Mouse (Mus musculus) layer of hippocampus, postnatal 36 days (tissue): Measurements from ENCODE around the gene Il20ra. TPM values are rescaled to one million over a fixed set of nuclear protein-coding genes. Genes with fewer than 3 reads are reported as not detected.
"Not testable (repeated sequence)": the region's sequence is repeated elsewhere in the genome, so short reads cannot be mapped to it uniquely, and the experiment has no call there.

Experiments used
- DNase-seq, 2 experiments: peaks; one replicate each; pipeline ENCODE4 v3.0.0; 2022
- total RNA-seq, 2 experiments: library from RNA; stranded (reverse); gene quantifications; 2 replicates each; pipeline ENCODE4 v1.2.3; 2021

Il20ra gene
- total RNA-seq: not detected

DNA sequence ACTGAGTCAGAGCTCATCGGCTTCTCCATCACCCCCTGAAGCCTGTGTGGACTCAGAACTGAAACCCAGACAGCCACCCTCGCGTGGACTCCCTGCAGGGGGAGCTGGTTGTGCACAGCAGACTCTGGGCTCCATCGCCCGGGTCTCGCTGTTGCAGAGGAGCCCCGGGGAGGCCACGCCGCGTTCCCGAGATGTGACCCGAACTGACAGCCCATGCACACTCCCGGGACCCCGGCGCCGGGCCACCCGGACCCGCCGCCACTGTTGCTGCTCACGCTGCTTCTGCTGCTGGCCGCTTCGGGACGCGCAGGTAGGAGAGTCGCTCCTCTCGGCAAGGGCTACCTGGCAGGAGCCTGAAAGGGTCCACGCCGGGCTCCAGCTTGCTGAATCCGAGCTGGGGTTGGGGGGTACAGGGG is at the start of gene Il20ra:
Il20ra (plus strand) TSS at position 150 of the 416 bp plus-strand sequence.
- peak; percentile 28 to 55 for DNase-seq

DNA sequence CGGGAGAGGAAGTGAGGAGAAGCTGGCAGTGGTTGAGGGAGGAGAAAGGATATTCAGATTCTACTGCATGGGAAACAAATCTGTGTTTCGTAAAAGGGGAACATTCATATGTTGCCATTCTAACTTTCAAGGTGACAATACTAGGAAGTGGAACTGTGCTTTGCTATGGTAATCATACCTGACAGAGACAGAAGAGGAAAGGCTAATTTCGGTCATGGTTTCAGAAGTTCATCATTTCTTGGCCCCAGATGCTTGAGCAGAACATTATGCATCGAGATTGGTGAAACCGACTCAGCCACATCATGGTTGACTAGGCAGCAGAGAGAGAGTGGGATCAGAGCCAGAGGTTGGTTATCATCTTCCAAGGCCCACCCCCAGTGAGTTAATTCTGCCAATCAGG is 43.4 kb upstream of the Il20ra start:
- no peak for DNase-seq

DNA sequence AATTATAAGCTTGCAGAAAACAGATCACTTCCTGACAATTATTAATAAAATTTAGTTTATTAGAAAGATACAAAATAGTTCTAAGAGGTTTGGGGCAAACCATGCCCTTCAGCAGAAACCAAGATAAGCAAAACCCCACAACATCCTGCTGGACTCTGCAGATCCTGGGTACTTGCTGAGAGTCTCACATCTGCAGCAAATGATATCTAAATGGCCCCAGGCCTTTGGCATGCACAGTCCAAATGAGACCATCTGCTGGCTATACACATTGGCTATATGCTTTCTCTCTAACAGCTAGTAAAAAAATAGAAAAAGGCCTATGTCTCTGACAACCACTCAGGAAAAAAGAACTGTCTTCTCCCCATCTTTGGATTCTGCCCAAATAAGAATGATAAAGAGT is 40.4 kb upstream of the Il20ra start:
- DNase-seq: no peak

DNA sequence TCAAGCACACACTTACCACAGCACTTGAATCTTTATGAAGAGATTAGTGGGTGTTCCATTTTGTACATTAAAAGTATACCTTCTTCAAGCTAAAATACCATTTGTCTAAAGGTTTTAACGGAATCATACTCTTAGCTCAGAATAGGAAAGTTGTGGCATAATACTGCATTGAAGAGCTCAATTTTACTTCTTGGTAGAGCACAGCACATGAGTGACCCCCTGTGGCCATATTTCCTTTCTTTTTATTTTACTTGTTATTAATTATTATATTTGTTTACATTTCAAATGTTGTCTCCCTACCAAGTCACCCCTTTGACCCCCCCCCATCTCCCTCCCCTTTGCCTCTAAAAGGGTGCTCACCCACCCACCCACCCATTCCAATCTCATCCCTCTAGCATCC is 39.2 kb upstream of the Il20ra start:
- no peak for DNase-seq

DNA sequence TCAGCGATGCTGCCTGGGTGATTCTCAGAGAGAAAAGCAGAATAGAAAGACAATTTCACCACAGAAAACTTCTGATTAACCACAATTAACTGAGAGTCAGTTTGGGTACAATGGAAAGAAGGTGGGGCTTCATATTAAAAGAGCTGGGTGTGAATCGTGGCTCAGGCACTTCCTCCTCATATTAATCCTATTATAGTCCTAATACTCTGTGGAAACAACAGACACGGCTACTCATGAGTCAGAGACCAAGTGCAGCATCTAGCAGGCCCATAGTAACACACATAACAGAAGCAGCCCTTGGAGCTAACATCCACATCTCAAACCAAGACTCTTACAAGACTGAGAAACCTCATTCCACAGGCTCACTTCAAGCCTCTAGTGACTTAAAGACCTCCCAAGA is 24.7 kb upstream of the Il20ra start:
- DNase-seq: no peak

DNA sequence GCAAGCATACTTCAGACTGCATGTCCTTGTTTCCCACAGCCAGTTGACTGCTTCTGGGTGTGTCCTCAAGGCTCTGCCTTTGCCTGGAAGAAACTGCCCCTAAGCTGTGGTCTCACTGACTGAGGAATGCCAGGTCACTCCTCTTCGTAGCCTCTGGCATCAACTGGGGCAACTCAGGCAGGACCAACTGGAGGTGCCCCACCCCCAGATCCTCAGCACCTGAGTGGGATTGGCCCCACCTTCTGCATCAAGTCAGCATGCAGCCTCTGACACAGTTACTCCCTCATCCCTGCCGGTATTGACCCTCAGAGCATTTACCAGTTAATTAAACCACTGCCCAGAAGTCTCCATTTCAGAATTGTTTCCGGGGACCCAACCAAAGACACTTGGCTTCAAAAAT is 21.1 kb upstream of the Il20ra start:
- no peak for DNase-seq

DNA sequence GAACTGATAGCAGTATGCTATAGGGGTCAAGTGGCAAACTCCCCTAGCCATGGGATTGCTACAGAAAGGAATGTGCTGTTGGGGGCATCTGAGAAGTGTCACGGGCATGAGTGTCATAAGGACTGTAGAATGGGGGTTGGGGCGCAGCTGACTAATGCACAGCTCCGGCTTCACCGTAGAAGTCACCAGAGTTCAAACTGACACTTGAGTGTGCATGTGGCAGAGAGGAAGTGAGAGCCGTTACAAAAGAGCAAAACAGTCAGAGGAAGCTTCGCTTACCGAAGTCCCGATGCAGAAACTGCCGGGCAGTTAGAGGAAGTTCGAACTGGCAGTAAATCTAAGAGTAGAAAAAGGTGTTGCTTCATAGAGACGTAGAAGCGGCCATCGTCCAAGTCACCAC is 20.6 kb upstream of the Il20ra start:
- DNase-seq: no peak

DNA sequence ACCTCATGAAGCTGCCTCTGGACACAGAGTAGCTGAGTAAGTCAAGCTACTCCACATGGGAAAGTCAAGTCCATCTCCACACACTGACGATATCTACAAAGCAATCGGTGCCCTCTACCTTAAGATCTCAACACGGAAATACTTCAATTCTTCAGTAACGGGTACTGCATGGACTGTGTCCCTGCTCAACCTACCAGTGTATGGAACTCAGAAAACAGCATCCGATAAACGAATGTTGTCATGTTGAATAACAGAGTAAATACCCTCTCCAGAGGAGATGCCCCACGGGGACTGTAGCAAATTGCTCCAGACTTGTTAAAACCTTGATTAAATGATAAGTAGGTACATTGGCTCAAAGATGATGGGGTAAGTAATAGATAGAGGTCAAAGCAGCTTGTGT is 20.0 kb upstream of the Il20ra start:
- no peak for DNase-seq

DNA sequence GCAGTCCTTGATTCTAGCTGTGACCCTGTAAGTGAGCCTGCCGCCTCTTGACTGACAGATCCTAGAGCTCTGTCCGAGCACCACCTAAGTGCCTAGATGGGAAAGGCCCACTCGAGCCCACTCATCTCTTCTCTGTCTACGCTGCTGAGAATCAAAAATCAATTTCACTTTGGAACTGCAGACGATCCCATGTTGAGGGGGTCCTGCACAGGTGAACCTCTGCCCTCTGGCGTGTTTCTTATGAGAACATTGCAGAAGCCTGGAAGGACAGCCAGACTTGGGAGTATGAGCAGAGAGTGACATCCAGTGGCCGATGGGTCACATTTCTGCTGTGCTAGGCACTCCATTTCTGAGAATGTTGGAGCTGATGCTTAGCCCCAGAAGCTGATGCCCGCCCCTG is 19.4 kb upstream of the Il20ra start:
- DNase-seq: peak; percentile 12 to 18

DNA sequence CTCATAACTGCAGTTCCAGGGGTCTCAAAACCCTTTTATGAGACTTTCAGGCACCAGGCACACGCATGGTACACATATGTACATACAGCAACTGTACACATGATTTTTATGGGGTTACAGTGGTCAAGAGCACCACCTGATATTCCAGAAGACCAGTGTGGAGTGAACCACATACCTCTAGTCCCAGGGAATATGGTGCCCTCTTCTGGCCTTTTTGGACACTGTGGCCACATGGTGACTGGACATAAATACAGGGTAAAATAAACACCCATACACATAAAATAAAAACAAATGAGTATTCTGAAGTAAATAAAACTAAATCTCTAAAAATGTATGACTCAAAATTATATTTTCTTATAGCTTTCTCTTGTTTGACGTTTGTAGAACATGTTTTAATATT is 18.7 kb upstream of the Il20ra start:
- DNase-seq: no peak

DNA sequence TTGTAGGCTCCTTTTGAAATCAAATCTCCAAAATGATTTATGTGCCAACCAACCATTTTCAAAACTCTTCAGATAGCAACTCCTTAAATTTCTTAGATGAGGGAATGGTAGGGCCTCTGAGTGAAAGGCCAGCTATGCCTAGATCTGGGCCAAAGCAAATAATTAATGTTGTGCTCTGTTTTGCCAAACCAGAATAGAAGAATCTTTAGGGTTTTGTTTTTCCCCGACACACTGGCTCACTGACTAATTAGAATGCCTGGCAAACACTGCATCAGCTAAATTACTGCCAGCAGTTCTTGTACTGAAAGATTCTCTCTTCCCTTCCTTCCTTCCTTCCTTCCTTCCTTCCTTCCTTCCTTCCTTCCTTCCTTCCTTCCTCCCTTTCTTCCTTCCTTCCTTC is 13.0 kb upstream of the Il20ra start:
- no peak for DNase-seq

DNA sequence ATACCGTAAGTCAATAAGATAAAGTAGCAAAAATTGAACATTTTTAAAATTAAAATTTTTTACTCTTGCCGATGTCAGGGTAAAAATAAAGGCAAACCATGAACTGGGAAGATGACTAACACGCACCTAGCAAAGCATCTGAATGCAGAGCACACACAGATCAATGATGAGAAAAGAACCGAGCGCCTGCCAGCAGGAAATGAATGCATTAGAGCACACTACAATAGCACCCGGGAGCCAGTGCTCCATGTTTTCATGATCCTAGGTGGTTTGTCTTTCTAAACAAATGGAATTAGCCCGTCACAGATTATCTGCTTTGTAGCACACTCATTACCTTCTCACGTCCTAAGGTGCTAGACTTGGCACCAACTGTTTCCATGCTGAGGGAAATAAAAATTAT is 7.9 kb upstream of the Il20ra start:
- no peak for DNase-seq

DNA sequence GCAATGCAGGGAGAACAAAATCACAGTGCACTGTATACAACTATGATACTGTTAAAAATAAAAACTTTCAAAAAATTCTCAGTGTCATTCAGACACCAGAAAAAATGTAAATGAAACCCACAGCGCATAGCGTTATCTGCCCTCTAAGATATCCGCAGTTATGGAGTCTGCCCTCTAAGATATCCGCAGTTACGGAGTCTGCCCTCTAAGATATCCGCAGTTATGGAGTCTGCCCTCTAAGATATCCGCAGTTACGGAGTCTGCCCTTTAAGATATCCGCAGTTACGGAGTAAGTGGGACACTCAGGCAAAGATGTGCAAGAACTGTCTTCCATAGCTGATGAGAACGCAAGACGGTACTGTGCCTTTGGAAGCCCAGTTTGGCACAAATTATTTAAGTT is 4.6 kb upstream of the Il20ra start:
- no peak for DNase-seq

DNA sequence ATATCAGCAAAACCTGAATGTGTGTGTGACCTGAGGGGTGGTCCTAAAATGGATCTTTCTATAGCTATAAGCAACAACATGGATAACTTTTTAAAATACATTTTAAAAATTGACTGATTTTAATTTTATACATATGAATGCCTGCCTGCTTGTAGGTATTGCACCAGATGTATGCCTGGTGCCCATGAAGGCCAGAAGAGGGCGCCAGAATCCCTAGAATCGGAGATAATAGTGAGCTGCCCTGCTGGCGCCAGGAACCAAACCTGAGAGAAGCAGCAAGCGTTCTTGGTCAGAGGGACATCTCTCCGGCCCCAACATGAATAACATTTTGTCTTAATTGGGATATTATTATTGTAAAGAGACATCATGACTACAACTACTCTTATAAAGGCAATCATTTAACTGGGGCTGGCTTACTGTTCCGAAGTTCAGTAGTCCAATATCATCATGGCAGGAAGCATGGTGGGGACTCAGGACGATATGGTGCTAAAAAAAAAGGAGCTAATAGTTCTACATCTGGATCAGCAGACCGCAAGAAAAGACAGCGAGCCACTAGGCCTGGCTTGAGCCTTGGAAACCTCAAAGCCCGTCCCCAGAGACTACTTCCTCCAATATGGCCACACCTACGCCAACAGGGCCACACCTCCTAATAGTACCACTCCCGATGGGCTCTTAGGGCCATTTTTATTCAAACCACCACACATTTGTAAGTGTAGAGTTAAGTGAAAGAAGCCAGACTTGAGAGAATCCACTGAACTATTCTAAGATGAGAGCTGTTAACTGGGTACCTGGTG is 3.9 kb upstream of the Il20ra start:
- DNase-seq: no peak

DNA sequence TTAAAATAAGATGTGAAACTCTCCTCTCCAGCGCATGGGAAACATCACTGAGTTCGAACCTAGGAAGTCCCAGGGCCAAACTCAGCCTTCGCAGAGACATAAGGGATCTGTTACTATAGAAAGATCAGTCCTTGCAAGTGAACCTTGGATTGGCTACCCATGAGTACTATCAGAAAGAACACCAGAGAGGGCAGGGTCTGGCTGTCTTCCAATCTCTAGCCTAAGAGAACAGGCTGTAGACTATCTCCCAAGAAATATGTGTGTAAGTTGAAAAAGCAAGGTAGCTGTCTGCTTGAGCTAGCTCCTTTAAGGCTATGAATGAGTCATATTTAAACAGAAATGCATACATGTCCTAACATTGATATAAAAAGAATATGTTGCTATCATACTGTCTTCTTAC is 1.4 kb upstream of the Il20ra start:
- DNase-seq: no peak

DNA sequence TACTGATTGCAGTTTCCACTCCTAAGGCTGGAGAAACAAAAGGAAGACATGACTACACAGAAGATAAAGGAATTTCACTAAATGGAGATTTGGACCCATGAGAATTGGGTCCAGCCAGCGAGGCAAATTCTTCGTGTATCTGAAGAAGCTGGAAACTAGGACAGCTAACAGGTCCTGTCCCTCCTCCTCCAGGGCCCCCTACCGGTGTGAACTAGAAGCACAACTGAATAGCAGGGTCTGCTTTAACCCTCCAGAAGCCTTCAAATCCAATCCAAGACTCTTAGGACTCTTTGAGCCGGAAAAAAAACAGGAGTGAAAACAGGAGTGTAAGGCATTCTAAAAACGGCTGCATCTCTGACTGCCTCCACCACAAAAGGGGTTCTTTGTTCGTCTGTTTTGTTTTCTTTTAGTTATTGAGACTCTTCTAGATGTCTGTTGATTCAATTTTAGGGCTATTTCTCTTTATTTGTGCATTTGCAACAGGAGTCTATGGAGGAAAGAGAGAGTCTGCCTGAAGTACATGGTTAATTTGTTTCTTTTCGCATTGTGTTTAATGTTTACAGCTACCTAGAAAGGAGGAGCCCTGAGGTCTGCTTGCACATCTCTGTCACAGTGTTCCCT is 709 bp upstream of the Il20ra start:
- no peak for DNase-seq

DNA sequence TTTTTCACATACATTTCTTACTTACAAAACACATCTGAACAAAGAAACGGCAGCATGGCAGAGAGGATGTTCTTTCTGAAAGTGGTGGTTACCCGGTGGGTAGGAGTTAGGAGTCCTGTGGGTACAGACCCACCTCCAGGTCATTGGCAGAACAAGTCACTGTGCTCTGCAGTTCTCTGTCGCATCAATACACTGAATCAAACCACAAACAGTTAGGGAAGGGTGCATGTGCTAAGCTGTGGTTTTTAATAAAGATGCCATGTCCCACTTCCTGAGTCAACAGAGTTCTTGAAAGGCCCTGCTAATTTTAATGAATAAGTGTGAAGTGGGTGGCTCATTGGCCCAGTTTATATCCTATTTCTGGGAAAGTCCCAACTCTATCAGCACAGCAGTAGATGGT is 6.3 kb downstream of the Il20ra start:
- no peak for DNase-seq

DNA sequence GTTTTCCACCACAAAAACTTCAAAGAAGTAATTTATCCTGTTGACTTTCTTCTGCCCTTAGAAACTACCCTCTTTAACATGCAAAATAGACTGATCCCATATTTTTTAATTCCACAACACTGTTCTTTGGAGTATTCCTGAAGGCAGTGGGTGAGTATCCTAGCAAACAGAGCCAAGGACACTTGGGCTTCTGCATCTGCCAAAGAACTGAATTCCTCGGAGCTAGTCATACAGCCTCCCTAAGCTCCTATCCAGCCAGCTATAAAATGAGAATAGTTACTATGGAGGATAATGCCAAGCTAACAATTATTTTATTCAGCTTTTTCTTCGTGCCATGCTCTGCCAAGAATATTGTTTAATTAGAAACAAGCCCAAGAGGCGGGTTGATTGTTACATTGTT is 9.9 kb downstream of the Il20ra start:
- no peak for DNase-seq

DNA sequence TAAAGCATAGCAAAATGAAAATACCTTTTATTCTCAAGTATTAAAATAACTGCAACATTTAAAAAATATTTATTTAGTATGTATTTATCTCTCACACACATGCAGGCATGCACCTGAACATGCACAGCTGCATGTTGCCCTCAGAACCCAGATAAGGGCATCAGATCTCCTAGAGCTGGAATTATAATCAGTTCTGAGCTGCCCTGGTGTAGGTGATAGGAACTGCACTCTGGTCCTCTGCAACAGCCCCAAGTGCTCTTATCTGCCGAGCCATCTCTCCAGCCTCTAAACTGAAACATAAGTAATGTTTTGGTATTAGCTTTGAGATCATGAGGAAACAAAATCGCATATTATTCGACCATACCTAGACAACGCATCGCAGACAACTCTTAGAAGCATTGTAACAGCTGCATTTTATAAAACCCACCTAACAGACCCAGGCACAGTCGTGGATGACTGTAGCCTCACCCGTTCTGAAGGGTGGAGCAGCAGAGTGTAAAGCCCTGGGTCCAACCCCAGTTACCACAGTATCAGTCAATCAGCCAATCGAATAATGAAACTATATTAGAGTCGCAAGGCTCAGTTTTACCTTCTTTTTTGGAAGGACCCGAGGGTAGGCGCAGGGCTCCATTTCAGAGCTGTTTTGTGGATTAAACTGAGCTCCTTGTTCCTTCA is 11.9 kb downstream of the Il20ra start:
- DNase-seq: no peak

DNA sequence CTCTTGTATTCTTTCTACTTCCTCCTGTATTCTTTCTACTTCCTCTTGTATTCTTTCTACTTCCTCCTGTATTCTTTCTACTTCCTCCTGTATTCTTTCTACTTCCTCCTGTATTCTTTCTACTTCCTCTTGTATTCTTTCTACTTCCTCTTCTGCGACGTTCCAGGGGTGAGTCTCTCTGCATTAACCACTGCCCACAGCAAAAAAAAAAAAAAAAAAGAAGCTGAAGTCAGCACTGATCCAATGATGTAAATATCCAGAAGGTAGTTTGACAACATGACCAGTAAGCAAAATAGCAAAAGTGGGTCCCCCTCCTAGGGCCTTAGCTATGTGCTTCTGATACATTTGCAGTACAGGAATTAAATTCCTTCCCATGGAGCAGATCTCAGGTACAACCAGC is 26.1 kb downstream of the Il20ra start:
- DNase-seq: not testable (repeated sequence)

DNA sequence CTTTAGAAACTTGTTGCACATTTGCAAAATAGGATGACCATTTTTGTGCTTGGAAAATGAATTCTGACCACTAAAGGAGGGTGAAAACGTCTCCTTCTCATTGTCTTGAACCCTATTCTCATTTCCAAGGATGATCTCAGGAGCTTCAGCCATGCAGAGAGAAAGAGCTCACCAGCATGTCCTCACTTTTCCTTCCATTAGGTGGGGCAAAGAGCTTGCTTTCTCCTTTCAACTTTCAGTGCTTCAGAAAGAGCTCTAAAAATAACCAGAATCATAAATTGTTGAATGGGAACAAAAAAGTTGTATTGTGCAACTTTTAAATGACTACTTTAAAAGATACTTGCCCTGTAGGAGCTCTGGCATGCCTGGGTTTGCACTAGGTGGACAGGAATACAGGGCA is 33.3 kb downstream of the Il20ra start:
- no peak for DNase-seq

DNA sequence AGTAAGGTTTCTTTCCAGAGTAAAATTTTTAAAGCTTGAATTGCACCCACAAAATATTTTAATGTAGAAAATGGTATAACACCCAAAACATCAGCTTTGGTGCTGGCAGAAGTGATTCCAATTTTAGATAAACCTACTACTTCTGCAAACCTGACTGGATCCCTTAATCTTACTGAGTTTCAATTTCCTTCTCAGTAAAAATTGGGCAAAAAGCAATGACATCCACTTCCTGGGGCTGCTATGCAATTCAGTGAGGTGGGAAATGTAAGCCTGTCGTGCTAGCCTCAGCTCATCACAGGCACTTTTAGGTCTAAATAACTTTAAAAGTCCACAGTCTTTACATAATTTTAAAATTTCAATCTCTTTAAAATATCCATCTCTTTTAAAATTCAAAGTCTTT is 33.8 kb downstream of the Il20ra start:
- no peak for DNase-seq

DNA sequence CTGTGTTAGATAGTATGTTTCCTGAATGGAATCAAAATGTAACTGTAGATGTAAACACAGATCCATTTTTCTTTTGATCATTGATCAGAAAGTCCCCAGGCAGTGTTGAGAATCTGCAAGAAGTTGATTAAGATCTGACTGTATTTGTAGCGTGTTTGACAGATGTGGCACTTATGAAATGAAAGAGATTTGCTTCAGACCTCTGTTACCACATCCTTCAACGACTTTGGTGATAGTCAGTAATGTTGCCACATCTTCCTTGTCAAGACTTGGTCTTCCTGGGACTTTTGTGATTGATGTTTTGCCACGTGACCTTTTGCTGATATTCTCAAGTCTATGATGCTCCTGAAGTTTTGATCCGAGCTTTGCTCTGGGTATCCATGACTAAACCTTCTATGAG is 35.3 kb downstream of the Il20ra start:
- DNase-seq: no peak

DNA sequence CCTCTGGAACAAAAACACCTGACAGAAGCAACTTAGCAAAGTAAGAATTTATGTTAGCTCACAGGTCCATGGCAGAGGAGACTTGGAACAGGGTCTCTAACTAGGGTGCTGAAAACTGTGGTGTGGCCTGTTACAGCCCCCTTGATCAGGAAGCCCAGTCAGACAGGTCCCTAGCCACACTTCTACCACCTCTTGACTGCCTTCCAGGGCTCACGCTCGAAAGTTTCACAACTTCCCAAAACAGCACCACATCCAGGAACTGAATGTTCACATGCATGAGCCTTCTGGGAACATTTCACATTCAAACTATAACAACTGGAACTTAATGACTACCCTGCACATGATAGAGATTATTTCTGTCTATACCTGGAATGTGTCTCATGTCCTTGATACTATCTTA is 53.1 kb downstream of the Il20ra start:
- no peak for DNase-seq
